Mouse (Mus musculus): ENCODE results near the gene 9930104L06Rik.

9930104L06Rik gene

GRCm38 (mm10) chr4:124960940-124961339 lies 24.1 kb downstream of the 9930104L06Rik start:
- no peak for DNase-seq (ENCODE audit: low read depth, low spot score)

- DNase-seq (ENCODE audit: low read depth, low spot score) = no peak
Observed at GRCm38 (mm10) chr4:124962576-124962975, 25.7 kb downstream of the 9930104L06Rik start.

DNA sequence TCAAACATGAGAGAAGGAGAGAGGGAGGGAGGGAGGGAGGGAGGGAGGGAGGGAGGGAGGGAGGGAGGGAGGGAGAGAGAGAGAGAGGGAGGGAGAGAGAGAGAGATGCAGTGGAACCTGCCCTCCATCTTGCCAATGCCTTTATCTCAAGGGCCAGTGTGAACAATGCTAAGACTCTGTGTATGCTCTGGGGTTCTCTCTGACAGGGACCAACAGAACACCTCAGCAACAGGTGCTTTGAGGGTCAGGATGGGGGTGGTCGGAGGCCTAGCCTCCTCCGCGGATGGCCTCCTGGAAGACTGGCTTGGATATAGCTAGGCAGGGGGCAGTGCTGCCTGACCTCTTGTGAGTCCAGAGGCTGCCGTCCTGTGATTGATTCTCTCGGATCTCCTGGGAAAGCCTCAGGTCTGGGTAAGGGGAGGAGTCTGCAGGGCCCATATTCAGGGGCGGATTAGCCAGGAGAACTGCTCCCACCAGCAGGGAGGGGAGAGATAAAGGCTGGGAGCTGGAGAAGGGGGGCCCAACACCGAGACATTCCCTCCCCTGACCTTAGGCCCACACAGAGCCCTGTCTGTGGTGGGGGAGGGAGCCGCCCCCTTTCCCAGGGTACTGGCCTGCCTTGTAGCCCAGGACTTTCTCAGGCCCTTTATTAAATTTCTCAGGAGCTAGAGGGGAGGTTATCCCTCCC lies 28.2 kb downstream of the 9930104L06Rik start:
- DNase-seq (ENCODE audit: low read depth, low spot score) = no peak

DNA sequence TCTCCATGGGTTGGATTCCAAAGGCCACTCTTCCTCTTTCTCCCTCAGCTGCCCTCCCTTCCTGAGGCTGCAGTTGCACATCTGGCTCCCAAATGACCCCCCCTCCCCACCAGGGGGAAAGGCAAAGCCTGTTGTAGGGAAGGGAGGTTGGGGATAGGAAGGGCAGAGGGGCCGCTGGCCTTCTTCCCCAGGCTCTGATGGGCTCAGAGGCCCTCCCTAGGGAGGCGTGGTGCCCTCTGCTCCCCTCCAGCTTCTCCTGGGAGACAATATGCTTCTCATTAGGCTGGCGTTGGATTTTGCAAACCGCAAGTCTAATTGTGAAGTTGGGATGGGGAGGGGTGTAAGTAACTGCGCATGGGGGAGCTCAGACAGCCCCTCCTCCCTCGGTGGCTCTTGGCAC lies 31.9 kb downstream of the 9930104L06Rik start:
- DNase-seq (ENCODE audit: low read depth, low spot score) = no peak

DNA sequence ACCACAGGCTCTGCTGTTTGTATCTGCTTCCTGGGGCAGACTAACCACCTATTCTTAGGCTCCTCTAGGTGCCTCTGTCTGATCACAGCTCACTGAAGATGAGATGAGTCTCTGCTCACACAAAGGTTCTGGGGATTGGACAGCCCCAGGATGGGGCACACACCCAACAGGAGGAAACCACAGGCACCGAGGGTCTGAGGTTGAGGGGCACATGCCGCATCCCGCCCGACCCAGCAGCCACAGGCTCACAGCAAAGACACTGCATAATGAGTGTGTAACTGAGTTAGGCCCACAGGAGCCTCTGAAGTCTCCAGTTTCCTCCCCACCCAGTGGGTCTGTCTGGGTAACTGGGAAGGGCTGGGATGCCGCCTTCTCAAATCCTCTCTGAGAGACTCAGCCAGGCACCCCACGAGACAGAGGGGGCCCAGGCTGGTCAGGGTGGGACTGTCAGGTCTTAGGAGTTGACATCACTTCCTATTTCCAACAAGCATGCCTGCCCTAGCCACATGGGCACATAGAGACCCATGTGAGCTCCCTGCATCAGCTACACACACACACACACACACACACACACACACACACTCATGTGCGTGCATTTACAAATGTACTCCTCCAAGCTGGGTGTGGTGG lies 32.5 kb downstream of the 9930104L06Rik start:
- no peak for DNase-seq (ENCODE audit: low read depth, low spot score)

DNA sequence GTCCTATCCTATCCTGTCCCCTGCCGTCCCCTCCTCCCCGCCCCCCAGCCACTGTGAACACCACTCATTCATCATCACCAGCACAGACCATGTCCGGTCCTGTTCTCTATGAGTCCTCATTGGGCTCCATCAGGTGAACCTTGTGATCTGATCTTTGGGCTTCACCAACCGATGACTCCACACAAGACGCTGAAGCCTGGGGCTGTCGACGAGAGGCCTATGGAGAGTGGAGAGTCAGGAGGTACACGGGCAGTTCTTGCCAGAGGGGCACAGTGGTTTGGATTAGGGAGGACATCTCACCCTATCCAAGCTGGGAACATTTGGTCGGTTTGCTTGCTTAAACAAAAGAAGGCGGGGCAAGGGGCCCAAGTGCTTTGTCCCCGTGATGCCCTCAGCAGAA lies 33.3 kb downstream of the 9930104L06Rik start:
- no peak for DNase-seq (ENCODE audit: low read depth, low spot score)

DNA sequence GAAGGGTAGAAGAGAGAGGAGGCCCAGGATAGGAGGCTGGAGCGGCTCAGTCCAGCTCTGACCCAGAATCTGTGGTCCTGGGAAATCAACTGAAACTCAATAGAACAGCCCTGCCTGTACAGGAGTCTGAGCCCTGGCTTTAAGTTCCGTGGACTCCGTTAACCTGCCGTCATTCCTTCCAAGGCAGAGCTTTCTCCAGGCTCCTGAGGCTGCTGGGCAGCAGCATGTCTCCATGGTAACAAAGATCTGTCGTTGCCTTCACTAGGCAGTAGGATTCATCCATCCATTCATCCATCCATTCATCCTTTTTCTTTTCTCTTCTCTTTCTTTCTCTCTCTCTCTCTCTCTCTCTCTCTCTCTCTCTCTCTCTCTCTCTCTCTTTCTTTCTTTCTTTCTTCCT lies 33.8 kb downstream of the 9930104L06Rik start:
- no peak for DNase-seq (ENCODE audit: low read depth, low spot score)

GRCm38 (mm10) chr4:124971094-124971493 lies 34.2 kb downstream of the 9930104L06Rik start:
- no peak for DNase-seq (ENCODE audit: low read depth, low spot score)

DNA sequence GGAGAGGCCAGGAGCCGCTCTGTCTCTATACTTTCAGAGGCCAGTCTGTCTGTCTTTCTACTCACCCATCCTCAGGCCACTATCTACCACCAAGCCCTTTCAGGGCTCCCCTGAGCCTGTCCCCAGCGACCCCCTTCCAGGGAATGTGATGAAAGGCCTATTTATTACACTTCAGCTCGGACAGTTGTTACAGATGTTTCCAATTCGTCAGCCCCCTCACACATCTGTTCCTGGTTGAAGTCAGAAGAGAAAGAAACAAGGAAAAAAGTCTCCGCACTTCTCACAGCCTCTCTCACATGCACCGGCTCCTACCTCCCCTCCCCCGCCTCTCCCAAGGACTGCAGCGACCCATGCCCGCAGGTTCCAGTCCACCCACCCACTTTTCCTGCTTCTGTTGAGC lies 35.5 kb downstream of the 9930104L06Rik start:
- DNase-seq (ENCODE audit: low read depth, low spot score) = no peak

DNA sequence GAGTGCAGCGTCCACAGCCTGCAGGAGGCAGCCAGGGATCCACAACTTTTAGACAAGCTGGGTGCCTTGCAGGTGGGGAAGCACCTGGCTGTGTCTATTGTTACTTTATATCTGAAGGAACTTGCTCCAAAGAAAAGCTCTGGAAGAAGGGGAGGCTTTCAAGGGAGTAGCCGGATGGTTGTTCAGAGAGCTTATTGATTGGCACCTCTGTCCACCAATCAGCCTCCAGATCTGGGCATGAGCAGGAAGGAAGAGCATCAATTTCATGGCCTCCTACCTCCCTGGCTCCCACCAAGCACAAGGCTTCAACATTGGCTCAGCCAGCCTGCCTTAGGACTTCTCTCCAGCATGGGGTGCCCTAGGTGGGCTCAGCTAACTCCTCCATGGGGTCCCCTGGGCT lies 36.4 kb downstream of the 9930104L06Rik start:
- no peak for DNase-seq (ENCODE audit: low read depth, low spot score)

DNA sequence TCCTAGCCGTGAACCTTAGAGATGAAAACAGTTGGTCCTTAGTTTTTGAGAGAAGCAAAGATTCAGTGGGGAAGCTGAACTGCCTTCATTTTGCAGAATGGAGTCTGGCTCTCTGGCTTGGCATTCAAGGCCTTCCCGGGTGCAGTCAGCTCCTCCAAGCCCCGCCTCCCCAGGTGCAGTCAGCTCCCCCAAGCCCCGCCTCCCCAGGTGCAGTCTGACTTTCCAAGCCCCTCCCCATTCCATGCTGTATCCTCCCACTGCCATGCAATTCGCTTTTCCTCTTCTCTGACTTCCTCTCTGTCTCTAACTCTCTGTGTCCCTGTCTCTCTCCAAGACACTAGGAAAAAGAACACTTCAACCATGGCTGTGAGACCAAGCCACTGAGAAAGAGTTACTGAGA lies 41.4 kb downstream of the 9930104L06Rik start:
- DNase-seq (ENCODE audit: low read depth, low spot score) = no peak

- DNase-seq (ENCODE audit: low read depth, low spot score) = no peak
Observed at GRCm38 (mm10) chr4:124983893-124984526, 47.2 kb downstream of the 9930104L06Rik start.

DNA sequence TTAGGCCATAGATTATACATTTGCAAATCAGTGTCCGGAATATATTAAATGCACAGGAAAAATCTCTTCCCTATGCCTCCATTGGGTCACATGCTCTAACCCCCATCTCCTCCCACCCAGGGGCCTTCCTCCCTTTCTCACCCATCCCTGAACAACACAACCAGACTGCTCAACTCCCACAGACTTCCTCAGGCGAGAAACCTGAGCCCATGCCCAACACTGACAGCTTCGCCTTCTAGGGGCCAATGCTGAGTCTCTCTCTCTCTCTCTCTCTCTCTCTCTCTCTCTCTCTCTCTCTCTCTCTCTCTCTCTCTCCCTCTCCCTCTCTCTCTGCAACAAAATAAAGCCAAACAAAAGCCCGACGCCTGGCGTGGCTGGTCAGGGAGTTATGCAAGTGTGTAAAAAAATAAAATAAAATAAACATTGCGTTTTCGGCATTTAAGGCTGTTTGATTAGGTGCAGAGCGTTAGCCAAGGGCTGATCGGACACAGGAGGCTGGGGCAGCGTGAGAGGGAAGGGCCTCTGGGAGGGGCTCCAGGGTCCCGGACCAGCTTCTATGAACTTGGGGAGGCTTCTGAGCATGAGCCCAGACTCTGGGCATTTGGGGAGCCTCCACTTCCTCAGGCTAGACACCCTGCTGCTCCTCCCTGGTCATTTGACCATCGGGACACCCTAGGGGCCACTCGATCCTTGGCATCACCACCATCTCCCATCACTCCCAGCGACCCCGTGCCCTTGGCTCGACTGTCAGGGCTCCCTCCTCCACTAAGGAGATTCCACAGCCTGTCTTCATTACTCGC lies 48.2 kb downstream of the 9930104L06Rik start:
- DNase-seq (ENCODE audit: low read depth, low spot score) = no peak

DNA sequence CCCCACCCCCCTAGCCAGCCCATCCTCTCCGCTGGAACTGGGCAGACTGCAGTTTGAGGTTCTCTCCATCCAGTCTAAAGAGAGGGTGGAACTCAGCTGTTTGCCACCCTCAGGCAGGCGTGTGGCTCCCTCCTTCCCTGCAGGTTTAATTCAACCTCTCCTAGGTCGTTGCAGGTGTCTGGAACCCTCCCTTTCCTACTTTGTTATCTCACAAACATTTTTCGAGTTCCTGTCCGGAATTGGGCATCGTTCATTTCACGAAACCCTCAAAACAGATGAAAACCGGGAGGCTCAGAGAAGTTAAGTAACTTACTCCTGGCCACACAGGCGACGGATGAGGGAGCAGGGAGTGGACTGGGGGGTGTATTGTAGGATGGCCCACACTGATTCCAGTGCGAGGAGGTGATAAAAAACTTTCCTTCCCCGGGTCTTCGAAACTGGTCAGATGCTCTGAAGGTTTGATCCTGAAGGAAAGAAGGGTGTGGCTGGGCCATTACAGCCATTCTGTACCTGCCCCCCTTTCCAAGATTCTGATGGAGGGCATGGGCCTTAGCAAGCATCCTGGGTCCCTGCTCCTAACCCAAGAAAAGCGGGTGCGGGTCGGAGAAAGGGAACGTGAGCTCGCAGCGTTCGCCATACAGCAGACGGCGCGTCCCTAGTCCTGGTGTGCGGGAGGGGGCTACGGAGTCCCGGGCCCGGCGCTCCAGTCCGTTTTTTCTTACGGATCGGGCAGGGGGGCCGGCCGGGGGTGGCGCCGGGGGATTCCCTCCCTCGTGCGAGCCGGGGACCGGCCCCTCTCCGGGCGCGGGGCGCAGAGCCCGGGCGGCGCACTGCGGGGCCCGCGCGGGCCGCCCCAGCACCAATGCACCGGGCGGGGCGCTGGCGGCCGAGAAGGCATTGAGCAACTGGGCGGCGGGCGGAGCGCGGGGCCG lies 49.1 kb downstream of the 9930104L06Rik start, which contains the start of gene Rspo1:
Gene Rspo1, plus strand, starts transcription at position 760 of the 932 bp plus-strand sequence.
- DNase-seq (ENCODE audit: low read depth, low spot score) = no peak

DNA sequence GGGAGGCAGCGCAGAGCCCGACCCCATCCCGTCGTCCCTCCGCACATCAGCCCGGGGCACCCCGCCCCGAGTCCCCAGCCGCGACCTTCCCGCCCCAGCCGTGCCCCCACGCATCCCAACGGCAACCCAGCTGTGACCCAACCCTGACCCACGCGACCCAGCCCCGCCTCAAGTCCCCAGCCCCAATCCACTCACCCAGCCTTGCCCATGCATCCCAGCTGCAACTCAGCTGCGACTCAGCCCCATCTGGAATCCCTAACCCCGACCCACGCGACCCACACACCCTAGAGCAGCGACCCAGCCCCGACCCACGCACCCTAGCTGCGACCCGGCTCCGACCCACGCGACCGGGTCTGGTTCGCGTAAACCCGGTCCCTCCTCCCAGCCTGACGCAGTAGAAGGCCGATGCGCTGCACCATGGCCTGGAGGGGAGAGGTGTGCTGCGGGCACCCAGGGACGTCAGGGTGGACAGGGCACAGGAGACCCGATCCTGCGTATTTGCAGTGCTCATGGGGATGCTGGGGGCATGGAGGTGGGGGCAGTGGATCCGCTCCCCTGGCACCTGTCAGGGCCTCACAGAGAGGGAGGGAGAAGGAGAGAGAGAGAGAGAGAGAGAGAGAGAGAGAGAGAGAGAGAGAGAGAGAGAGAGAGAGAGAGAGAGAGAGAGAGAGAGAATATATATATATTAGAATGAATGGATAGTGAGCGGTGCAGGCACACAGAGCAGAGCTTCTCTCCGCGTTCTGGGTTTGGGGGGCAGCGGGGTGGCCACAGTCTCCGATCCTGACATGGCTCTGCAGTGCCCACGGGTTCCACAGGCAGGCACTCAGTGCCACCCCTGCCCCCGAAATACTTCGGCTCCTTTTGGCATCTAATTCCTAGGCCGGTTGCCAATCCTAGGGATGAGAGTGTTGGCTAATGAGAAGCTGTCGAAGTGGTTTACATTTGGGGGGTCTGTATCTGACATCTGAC lies 50.2 kb downstream of the 9930104L06Rik start:
- no peak for DNase-seq (ENCODE audit: low read depth, low spot score)

DNA sequence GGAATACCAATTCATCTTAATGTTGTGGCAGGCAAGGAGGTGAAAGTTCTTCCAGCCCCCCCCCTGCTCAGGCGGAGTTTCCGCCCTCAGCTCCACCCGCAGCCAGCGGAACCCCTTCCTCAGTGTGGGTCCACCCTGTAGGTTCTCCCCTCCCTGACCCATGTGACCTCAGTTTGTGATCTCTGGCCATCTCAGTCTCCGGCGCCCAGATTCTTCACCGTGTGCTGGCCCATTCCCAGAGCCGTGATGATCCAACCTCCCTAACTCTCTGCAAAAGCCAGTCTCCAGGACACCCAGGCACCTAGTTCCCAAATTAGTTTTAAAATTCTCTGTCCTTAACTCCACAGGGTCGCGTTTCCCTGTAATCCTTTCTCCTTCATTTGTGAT lies 50.9 kb downstream of the 9930104L06Rik start:
- DNase-seq (ENCODE audit: low read depth, low spot score) = no peak

DNA sequence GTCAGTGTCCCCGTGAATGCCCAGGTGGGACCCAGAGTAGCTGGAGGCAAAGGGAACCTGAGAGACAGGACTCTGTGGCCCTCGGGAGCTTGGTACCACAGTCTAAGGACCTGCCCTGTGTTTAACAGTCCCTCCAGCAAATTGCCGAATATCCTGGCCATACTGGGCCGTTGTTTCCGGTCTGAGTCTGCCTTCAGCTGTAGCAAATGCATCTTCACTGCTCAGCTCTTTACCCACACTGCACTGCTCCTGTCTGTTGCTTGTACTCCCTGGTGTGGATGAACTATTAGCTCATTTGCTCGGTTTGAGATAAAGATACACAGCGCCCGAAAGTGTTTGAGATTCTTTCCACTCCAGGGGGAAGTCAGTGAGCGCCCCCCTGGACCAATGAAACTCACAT lies 51.5 kb downstream of the 9930104L06Rik start:
- no peak for DNase-seq (ENCODE audit: low read depth, low spot score)

GRCm38 (mm10) chr4:124989787-124990253 lies 53.0 kb downstream of the 9930104L06Rik start:
- no peak for DNase-seq (ENCODE audit: low read depth, low spot score)

- DNase-seq (ENCODE audit: low read depth, low spot score) = no peak
Observed at GRCm38 (mm10) chr4:124990325-124990724, 53.5 kb downstream of the 9930104L06Rik start.

Data from c-Kit-negative CD71-positive TER-119-positive erythroid progenitor cells, embryonic 14.5 days (primary cell).